Mouse (Mus musculus) stomach, postnatal 0 days (tissue): ENCODE measurements around the gene Ggta1. TPM values are rescaled to one million over a fixed set of nuclear protein-coding genes. Genes with fewer than 3 reads are reported as not detected.

ENCODE experiments used
- ATAC-seq: fragments of 200-750 bp; cut with Nextera tagmentation; 2 replicates; pipeline ENCODE4 v1.8.0; 2017; ENCODE audit not compliant: low FRiP score, low TSS enrichment
- DNase-seq: peaks from one replicate; pipeline ENCODE4 v3.0.0-alpha.2; 2016; ENCODE audit warnings: low spot score
- H3K27ac ChIP-seq: fragments of 300-500 bp; sonication (generic); replicated peaks from 2 replicates; pipeline ENCODE4 v1.5.1; 2014; ENCODE audit warnings: mild to moderate bottlenecking, control low read depth
- H3K27me3 ChIP-seq: fragments of 300-500 bp; sonication (generic); 2 replicates; pipeline ENCODE4 v1.6.1; 2014; ENCODE audit warnings: low read length; ENCODE audit not compliant: control insufficient read depth, insufficient read depth
- H3K36me3 ChIP-seq: fragments of 300-500 bp; sonication (generic); 2 replicates; pipeline ENCODE4 v1.6.1; 2014; ENCODE audit warnings: low read length, mixed read lengths; ENCODE audit not compliant: control insufficient read depth, insufficient read depth
- H3K4me1 ChIP-seq: fragments of 300-500 bp; sonication (generic); replicated peaks from 2 replicates; pipeline ENCODE4 v1.6.1; 2014; ENCODE audit warnings: antibody characterized with exemption; ENCODE audit not compliant: control insufficient read depth, insufficient read depth
- H3K4me2 ChIP-seq: fragments of 300-500 bp; sonication (generic); replicated peaks from 2 replicates; pipeline ENCODE4 v1.6.1; 2014; ENCODE audit warnings: low read depth, mild to moderate bottlenecking, control low read depth, moderate library complexity
- H3K4me3 ChIP-seq: fragments of 300-500 bp; sonication (generic); 2 replicates; pipeline ENCODE4 v1.5.1; 2014; ENCODE audit warnings: low read depth, low read length, control low read depth
- H3K9ac ChIP-seq: fragments of 300-500 bp; sonication (generic); 2 replicates; pipeline ENCODE4 v1.6.1; 2014; ENCODE audit warnings: mild to moderate bottlenecking, low read length, control low read depth, mixed read lengths
- H3K9me3 ChIP-seq: fragments of 300-500 bp; sonication (generic); 2 replicates; pipeline ENCODE4 v1.6.1; 2016; ENCODE audit warnings: low read length; ENCODE audit not compliant: control insufficient read depth
- CTCF ChIP-seq: IDR thresholded peaks from 2 replicates; pipeline ENCODE4 v1.5.1; 2016; ENCODE audit warnings: antibody characterized with exemption, low read depth, mild to moderate bottlenecking, moderate library complexity
- EP300 ChIP-seq: optimal IDR thresholded peaks from 2 replicates; pipeline ENCODE3; 2016; ENCODE audit warnings: antibody characterized with exemption
- WGBS: fragments of 180-500 bp; shearing (Covaris S2); extraction: QIAGEN DNeasy Blood & Tissue Kit; methylation state at CpG from one replicate; pipeline ENCODE4 v1.1.7; 2014; 5-methylcytosine and 5-hydroxymethylcytosine counted together
- polyA plus RNA-seq: library from polyadenylated mRNA; unstranded; fragments of >200 nt; fragmentation: Nextera tagmentation; extraction: Ambion mirVana; gene quantifications from 2 replicates; pipeline ENCODE4 v1.2.1, GENCODE M21; 2015

Ggta1 gene
- polyA plus RNA-seq, 1 experiment from 2014 or later: 11.5 TPM

GRCm38 (mm10) chr2:35407878-35408277, 55.2 kb downstream of the Ggta1 start:
- Histone ChIP-seq H3K4me3 (no peak overlapping the region), H3K9ac (no peak overlapping the region), H3K27me3 (no peaks in the 10 kb centered on the region), H3K36me3 (peaks cover 7% of the 10 kb centered on the region; the same call in 1 of the 2 replicates), H3K27ac (no peak overlapping the region), H3K9me3 (no peaks in the 10 kb centered on the region), H3K4me1 (no peaks in the 10 kb centered on the region), H3K4me2 (no peak overlapping the region)
- DNase-seq (no peak), ATAC-seq (no peak)
- WGBS: 61% methylated on average over 7 of the region's 7 CpGs
- TF ChIP-seq EP300 (no peak), CTCF (no peak)

GRCm38 (mm10) chr2:35407266-35407665, 55.8 kb downstream of the Ggta1 start:
- H3K9me3 ChIP-seq: no peaks in the 10 kb centered on the region
- 64% methylated on average over 6 of the region's 6 CpGs for WGBS
- no peak overlapping the region for H3K9ac ChIP-seq
- no peak overlapping the region for H3K4me3 ChIP-seq
- TF ChIP-seq EP300: no peak
- no peak for TF ChIP-seq CTCF
- no peaks in the 10 kb centered on the region for H3K27me3 ChIP-seq
- DNase-seq: peak; percentile 46
- peaks cover 6% of the 10 kb centered on the region; the same call in 1 of the 2 replicates for H3K36me3 ChIP-seq
- peak; percentile 11; the same call in 1 of the 2 replicates for ATAC-seq
- H3K27ac ChIP-seq: no peak overlapping the region
- no peak overlapping the region for H3K4me2 ChIP-seq
- no peaks in the 10 kb centered on the region for H3K4me1 ChIP-seq

GRCm38 (mm10) chr2:35406611-35407010, 56.4 kb downstream of the Ggta1 start:
- Histone ChIP-seq H3K4me1 (no peaks in the 10 kb centered on the region), H3K4me3 (no peak overlapping the region), H3K27me3 (no peaks in the 10 kb centered on the region), H3K9ac (no peak overlapping the region), H3K4me2 (no peak overlapping the region), H3K9me3 (no peaks in the 10 kb centered on the region), H3K27ac (no peak overlapping the region), H3K36me3 (peaks cover 7% of the 10 kb centered on the region; the same call in 1 of the 2 replicates)
- ATAC-seq (no peak), DNase-seq (no peak)
- TF ChIP-seq EP300: no peak
- no peak for TF ChIP-seq CTCF
- 73% methylated on average over 1 of the region's 1 CpGs for WGBS

GRCm38 (mm10) chr2:35402391-35402790, 60.6 kb downstream of the Ggta1 start:
- Histone ChIP-seq H3K4me3 (no peak overlapping the region), H3K27me3 (no peaks in the 10 kb centered on the region), H3K4me1 (0 out of 2 replicates have a peak, but pooled peaks cover 2% of the 10 kb centered on the region), H3K9me3 (no peaks in the 10 kb centered on the region), H3K9ac (no peak overlapping the region), H3K27ac (no peak overlapping the region), H3K4me2 (no peak overlapping the region), H3K36me3 (peaks cover 7% of the 10 kb centered on the region; the same call in 1 of the 2 replicates)
- TF ChIP-seq EP300 (no peak), CTCF (no peak)
- 91% methylated on average over 16 of the region's 16 CpGs for WGBS
- DNase-seq (no peak), ATAC-seq (no peak)

- TF ChIP-seq EP300 (no peak), CTCF (no peak)
- Histone ChIP-seq H3K4me1 (0 out of 2 replicates have a peak, but pooled peaks cover 2% of the 10 kb centered on the region), H3K36me3 (peaks cover 6% of the 10 kb centered on the region; the same call in 1 of the 2 replicates), H3K9me3 (no peaks in the 10 kb centered on the region), H3K9ac (no peak overlapping the region), H3K4me3 (no peak overlapping the region), H3K27ac (no peak overlapping the region), H3K4me2 (no peak overlapping the region), H3K27me3 (no peaks in the 10 kb centered on the region)
- 85% methylated on average over 7 of the region's 7 CpGs for WGBS
- DNase-seq (peak; percentile 10), ATAC-seq (no peak)
Measured at GRCm38 (mm10) chr2:35400739-35401138, 62.3 kb downstream of the Ggta1 start.

- no peak for DNase-seq
- ATAC-seq: peak; percentile 51; the same call in 1 of the 2 replicates
- Histone ChIP-seq H3K27ac (no peak overlapping the region), H3K9me3 (no peaks in the 10 kb centered on the region), H3K36me3 (0 out of 2 replicates have a peak, but pooled peaks cover 3% of the 10 kb centered on the region), H3K9ac (no peak overlapping the region), H3K27me3 (no peaks in the 10 kb centered on the region), H3K4me1 (0 out of 2 replicates have a peak, but pooled peaks cover 2% of the 10 kb centered on the region), H3K4me3 (no peak overlapping the region), H3K4me2 (no peak overlapping the region)
- TF ChIP-seq EP300 (no peak), CTCF (no peak)
- 71% methylated on average over 6 of the region's 6 CpGs for WGBS
Measured at GRCm38 (mm10) chr2:35398184-35398828, 64.7 kb downstream of the Ggta1 start.
